Mouse (Mus musculus) neural tube, embryonic 11.5 days (tissue): Measurements from ENCODE around the gene Cdkn1b. TPM values are rescaled to one million over a fixed set of nuclear protein-coding genes. Genes with fewer than 3 reads are reported as not detected.

ENCODE experiments used
- ATAC-seq: fragments of 200-750 bp; cut with Nextera tagmentation; 2 replicates; pipeline ENCODE4 v1.8.0; 2017; ENCODE audit warnings: moderate number of reproducible peaks, mild to moderate bottlenecking, moderate TSS enrichment, moderate library complexity; ENCODE audit not compliant: insufficient read depth, low FRiP score, low TSS enrichment
- DNase-seq: peaks from one replicate; pipeline ENCODE4 v3.0.0-alpha.2; 2015; ENCODE audit warnings: low spot score
- H3K27ac ChIP-seq: fragments of 300-500 bp; sonication (generic); 2 replicates; pipeline ENCODE4 v1.5.1; 2014; ENCODE audit warnings: low read depth, mild to moderate bottlenecking, low read length
- H3K27me3 ChIP-seq: fragments of 300-500 bp; sonication (generic); 2 replicates; pipeline ENCODE4 v1.6.1; 2014; ENCODE audit warnings: mild to moderate bottlenecking, low read length, mixed read lengths; ENCODE audit not compliant: control insufficient read depth, insufficient read depth
- H3K36me3 ChIP-seq: fragments of 300-500 bp; sonication (generic); 2 replicates; pipeline ENCODE4 v1.6.1; 2014; ENCODE audit warnings: mild to moderate bottlenecking, low read length, moderate library complexity, mixed read lengths; ENCODE audit not compliant: control insufficient read depth, insufficient read depth
- H3K4me1 ChIP-seq: fragments of 300-500 bp; sonication (generic); 2 replicates; pipeline ENCODE4 v1.6.1; 2014; ENCODE audit warnings: low read length, mixed read lengths; ENCODE audit not compliant: control insufficient read depth, insufficient read depth
- H3K4me2 ChIP-seq: fragments of 300-500 bp; sonication (generic); 2 replicates; pipeline ENCODE4 v1.6.1; 2014; ENCODE audit warnings: low read depth, mild to moderate bottlenecking, moderate library complexity
- H3K4me3 ChIP-seq: fragments of 300-500 bp; sonication (generic); 2 replicates; pipeline ENCODE4 v1.5.1; 2014; ENCODE audit warnings: low read depth, low read length
- H3K9ac ChIP-seq: fragments of 300-500 bp; sonication (generic); 2 replicates; pipeline ENCODE4 v1.6.1; 2014; ENCODE audit warnings: mild to moderate bottlenecking, low read length
- H3K9me3 ChIP-seq: fragments of 300-500 bp; sonication (generic); 2 replicates; pipeline ENCODE4 v1.6.1; 2016; ENCODE audit warnings: low read length; ENCODE audit not compliant: control insufficient read depth
- WGBS: fragments of 180-500 bp; shearing (Covaris S2); extraction: QIAGEN DNeasy Blood & Tissue Kit; methylation state at CpG from one replicate; pipeline ENCODE4 v1.1.7; 2014; 5-methylcytosine and 5-hydroxymethylcytosine counted together
- polyA plus RNA-seq: library from polyadenylated mRNA; unstranded; fragments of >200 nt; fragmentation: Nextera tagmentation; extraction: Ambion mirVana; gene quantifications from 2 replicates; pipeline ENCODE4 v1.2.1, GENCODE M21; 2014

The Cdkn1b gene
- polyA plus RNA-seq, 1 experiment from 2014 or later: 17.8 TPM

- H3K36me3 ChIP-seq: no peaks in the 10 kb centered on the region
Observed at GRCm38 (mm10) chr6:134883661-134884060, 36.5 kb upstream of the Cdkn1b start.

GRCm38 (mm10) chr6:134885515-134885914 lies 34.7 kb upstream of the Cdkn1b start:
- Histone ChIP-seq H3K4me2 (no peak overlapping the region), H3K27me3 (no peaks in the 10 kb centered on the region), H3K4me3 (no peak overlapping the region), H3K4me1 (peaks cover 11% of the 10 kb centered on the region), H3K9me3 (no peaks in the 10 kb centered on the region), H3K9ac (no peak overlapping the region), H3K27ac (no peak overlapping the region), H3K36me3 (no peaks in the 10 kb centered on the region)
- ATAC-seq (no peak), DNase-seq (no peak)
- WGBS: 89% methylated on average over 2 of the region's 2 CpGs

More at GRCm38 (mm10) chr6:134883661-134884060, 36.5 kb upstream of the Cdkn1b start:
- ATAC-seq: no peak
- no peaks in the 10 kb centered on the region for H3K9me3 ChIP-seq
- no peaks in the 10 kb centered on the region for H3K27me3 ChIP-seq
- H3K4me2 ChIP-seq: no peak overlapping the region
- H3K27ac ChIP-seq: no peak overlapping the region
- H3K4me3 ChIP-seq: no peak overlapping the region
- DNase-seq: no peak
- no peak overlapping the region for H3K9ac ChIP-seq
- H3K4me1 ChIP-seq: peaks cover 4% of the 10 kb centered on the region
- 88% methylated on average over 4 of the region's 4 CpGs for WGBS

- Histone ChIP-seq H3K4me2 (peak overlapping the region; percentile 58), H3K36me3 (no peaks in the 10 kb centered on the region), H3K4me3 (peak overlapping the region; percentile 56), H3K9me3 (no peaks in the 10 kb centered on the region), H3K9ac (peak overlapping the region; percentile 70), H3K27me3 (no peaks in the 10 kb centered on the region), H3K27ac (no peak overlapping the region), H3K4me1 (peaks cover 11% of the 10 kb centered on the region)
- no peak for ATAC-seq
- 88% methylated on average over 8 of the region's 8 CpGs for WGBS
- no peak for DNase-seq
Observed at GRCm38 (mm10) chr6:134886475-134886874, 33.7 kb upstream of the Cdkn1b start.

- no peaks in the 10 kb centered on the region for H3K36me3 ChIP-seq
- no peaks in the 10 kb centered on the region for H3K9me3 ChIP-seq
- ATAC-seq (peak; percentile 5; the same call in 1 of the 2 replicates), DNase-seq (no peak)
- H3K4me2 ChIP-seq: peak overlapping the region; percentile 58
- no peak overlapping the region for H3K27ac ChIP-seq
- WGBS: 28% methylated on average over 5 of the region's 5 CpGs
- H3K4me1 ChIP-seq: peaks cover 11% of the 10 kb centered on the region
- no peaks in the 10 kb centered on the region for H3K27me3 ChIP-seq
- peak overlapping the region; percentile 70 for H3K9ac ChIP-seq
- H3K4me3 ChIP-seq: peak overlapping the region; percentile 56
Observed at GRCm38 (mm10) chr6:134887008-134887407, 33.2 kb upstream of the Cdkn1b start.

GRCm38 (mm10) chr6:134887711-134888449 lies 32.3 kb upstream of the Cdkn1b start:
- Histone ChIP-seq H3K36me3 (no peaks in the 10 kb centered on the region), H3K4me2 (peak overlapping the region; percentile 58), H3K27ac (peak overlapping the region; percentile 90), H3K9me3 (no peaks in the 10 kb centered on the region), H3K9ac (peak overlapping the region; percentile 70), H3K4me1 (peaks cover 11% of the 10 kb centered on the region), H3K4me3 (peak overlapping the region; percentile 56), H3K27me3 (no peaks in the 10 kb centered on the region)
- DNase-seq: peak; percentile 87
- 1% methylated on average over 10 of the region's 10 CpGs for WGBS
- ATAC-seq: peak; percentile 91

GRCm38 (mm10) chr6:134888563-134889017 lies 31.6 kb upstream of the Cdkn1b start:
- Histone ChIP-seq H3K4me2 (peak overlapping the region; percentile 58), H3K9me3 (no peaks in the 10 kb centered on the region), H3K4me1 (peaks cover 11% of the 10 kb centered on the region), H3K36me3 (no peaks in the 10 kb centered on the region), H3K9ac (peak overlapping the region; percentile 36; the same call in 1 of the 2 replicates), H3K27me3 (no peaks in the 10 kb centered on the region), H3K4me3 (peak overlapping the region; percentile 14; the same call in 1 of the 2 replicates), H3K27ac (peak overlapping the region; percentile 90)
- DNase-seq (peak; percentile 61), ATAC-seq (peak; percentile 70)
- 1% methylated on average over 4 of the region's 4 CpGs for WGBS

GRCm38 (mm10) chr6:134889763-134890162 lies 30.4 kb upstream of the Cdkn1b start:
- no peak overlapping the region for H3K4me3 ChIP-seq
- H3K36me3 ChIP-seq: no peaks in the 10 kb centered on the region
- peaks cover 11% of the 10 kb centered on the region for H3K4me1 ChIP-seq
- no peak overlapping the region for H3K4me2 ChIP-seq
- no peaks in the 10 kb centered on the region for H3K9me3 ChIP-seq
- H3K9ac ChIP-seq: no peak overlapping the region
- ATAC-seq: no peak
- no peak overlapping the region for H3K27ac ChIP-seq
- no peaks in the 10 kb centered on the region for H3K27me3 ChIP-seq
- WGBS: 88% methylated on average over 1 of the region's 1 CpGs
- no peak for DNase-seq

- H3K4me1 ChIP-seq: peaks cover 11% of the 10 kb centered on the region
- H3K27ac ChIP-seq: no peak overlapping the region
- DNase-seq (no peak), ATAC-seq (no peak)
- H3K36me3 ChIP-seq: no peaks in the 10 kb centered on the region
- H3K9me3 ChIP-seq: no peaks in the 10 kb centered on the region
- no peaks in the 10 kb centered on the region for H3K27me3 ChIP-seq
- no peak overlapping the region for H3K4me2 ChIP-seq
- no peak overlapping the region for H3K9ac ChIP-seq
- WGBS: 83% methylated on average over 7 of the region's 7 CpGs
- no peak overlapping the region for H3K4me3 ChIP-seq
Observed at GRCm38 (mm10) chr6:134890436-134890835, 29.8 kb upstream of the Cdkn1b start.
